Mouse (Mus musculus) hindbrain, embryonic 16.5 days (tissue): ENCODE data around the gene Eps8l3. TPM values are rescaled to one million over a fixed set of nuclear protein-coding genes. Genes with fewer than 3 reads are reported as not detected.
"Not testable (repeated sequence)": the region's sequence is repeated elsewhere in the genome, so short reads cannot be mapped to it uniquely, and the experiment has no call there.

Experiments
- ATAC-seq: fragments of 200-750 bp; cut with Nextera tagmentation; 2 replicates; pipeline ENCODE4 v1.8.0; 2017; ENCODE audit warnings: moderate TSS enrichment, moderate library complexity
- H3K27ac ChIP-seq: fragments of 300-500 bp; sonication (generic); 2 replicates; pipeline ENCODE4 v1.5.1; 2014; ENCODE audit warnings: low read depth, mild to moderate bottlenecking, control low read depth, low read length, moderate library complexity
- H3K27me3 ChIP-seq: fragments of 300-500 bp; sonication (generic); replicated peaks from 2 replicates; pipeline ENCODE4 v1.6.1; 2014; ENCODE audit warnings: low read length; ENCODE audit not compliant: control insufficient read depth, insufficient read depth
- H3K36me3 ChIP-seq: fragments of 300-500 bp; sonication (generic); 2 replicates; pipeline ENCODE4 v1.6.1; 2014; ENCODE audit warnings: mild to moderate bottlenecking, low read length, moderate library complexity, mixed read lengths; ENCODE audit not compliant: control insufficient read depth, insufficient read depth
- H3K4me1 ChIP-seq: fragments of 300-500 bp; sonication (generic); 2 replicates; pipeline ENCODE4 v1.6.1; 2014; ENCODE audit warnings: low read depth, low read length; ENCODE audit not compliant: control insufficient read depth, insufficient read depth
- H3K4me2 ChIP-seq: fragments of 300-500 bp; sonication (generic); 2 replicates; pipeline ENCODE4 v1.6.1; 2014; ENCODE audit warnings: mild to moderate bottlenecking, low read length, control low read depth, moderate library complexity
- H3K4me3 ChIP-seq: fragments of 300-500 bp; sonication (generic); 2 replicates; pipeline ENCODE4 v1.5.1; 2014; ENCODE audit warnings: mild to moderate bottlenecking, low read length, control low read depth, moderate library complexity
- H3K9ac ChIP-seq: fragments of 300-500 bp; sonication (generic); 2 replicates; pipeline ENCODE4 v1.6.1; 2014; ENCODE audit warnings: low read depth, mild to moderate bottlenecking, control low read depth, low read length, moderate library complexity
- H3K9me3 ChIP-seq: fragments of 300-500 bp; sonication (generic); 2 replicates; pipeline ENCODE4 v1.6.1; 2014; ENCODE audit warnings: mild to moderate bottlenecking, low read length, moderate library complexity; ENCODE audit not compliant: control insufficient read depth
- WGBS: fragments of 180-500 bp; shearing (Covaris S2); extraction: QIAGEN DNeasy Blood & Tissue Kit; methylation state at CpG from one replicate; pipeline ENCODE4 v1.1.7; 2014; 5-methylcytosine and 5-hydroxymethylcytosine counted together
- polyA plus RNA-seq: library from polyadenylated mRNA; unstranded; fragments of >200 nt; fragmentation: Nextera tagmentation; extraction: Ambion mirVana; gene quantifications from 2 replicates; pipeline ENCODE4 v1.2.1, GENCODE M21; 2015

Gene Eps8l3
- polyA plus RNA-seq, 1 experiment from 2014 or later = not detected

DNA sequence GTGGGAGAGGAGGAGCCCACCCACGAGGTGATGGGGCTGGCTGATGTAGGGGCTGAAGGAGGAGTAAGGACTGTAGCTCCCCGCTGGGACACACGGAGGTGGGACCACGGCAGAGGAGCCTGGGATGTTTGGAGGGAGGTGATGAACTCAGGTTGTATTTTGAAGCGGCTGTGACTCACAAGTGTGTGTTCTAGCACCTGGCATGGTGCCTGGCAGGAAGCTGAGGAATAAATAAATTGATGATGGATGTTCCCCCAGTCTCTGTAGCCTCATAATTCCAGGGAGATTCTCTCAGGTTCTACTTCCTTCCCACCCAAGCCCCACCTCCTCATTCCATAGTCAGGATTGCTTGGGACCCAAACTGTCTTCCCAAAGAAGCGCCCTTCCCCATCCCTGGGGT is 1.8 kb upstream of the Eps8l3 start:
- ATAC-seq = no peak
- Histone ChIP-seq H3K9ac (no peak overlapping the region), H3K4me1 (no peaks in the 10 kb centered on the region), H3K27ac (no peak overlapping the region), H3K4me2 (no peak overlapping the region), H3K4me3 (no peak overlapping the region), H3K36me3 (no peaks in the 10 kb centered on the region), H3K27me3 (no peaks in the 10 kb centered on the region), H3K9me3 (no peaks in the 10 kb centered on the region)
- 66% methylated on average over 6 of the region's 6 CpGs for WGBS

DNA sequence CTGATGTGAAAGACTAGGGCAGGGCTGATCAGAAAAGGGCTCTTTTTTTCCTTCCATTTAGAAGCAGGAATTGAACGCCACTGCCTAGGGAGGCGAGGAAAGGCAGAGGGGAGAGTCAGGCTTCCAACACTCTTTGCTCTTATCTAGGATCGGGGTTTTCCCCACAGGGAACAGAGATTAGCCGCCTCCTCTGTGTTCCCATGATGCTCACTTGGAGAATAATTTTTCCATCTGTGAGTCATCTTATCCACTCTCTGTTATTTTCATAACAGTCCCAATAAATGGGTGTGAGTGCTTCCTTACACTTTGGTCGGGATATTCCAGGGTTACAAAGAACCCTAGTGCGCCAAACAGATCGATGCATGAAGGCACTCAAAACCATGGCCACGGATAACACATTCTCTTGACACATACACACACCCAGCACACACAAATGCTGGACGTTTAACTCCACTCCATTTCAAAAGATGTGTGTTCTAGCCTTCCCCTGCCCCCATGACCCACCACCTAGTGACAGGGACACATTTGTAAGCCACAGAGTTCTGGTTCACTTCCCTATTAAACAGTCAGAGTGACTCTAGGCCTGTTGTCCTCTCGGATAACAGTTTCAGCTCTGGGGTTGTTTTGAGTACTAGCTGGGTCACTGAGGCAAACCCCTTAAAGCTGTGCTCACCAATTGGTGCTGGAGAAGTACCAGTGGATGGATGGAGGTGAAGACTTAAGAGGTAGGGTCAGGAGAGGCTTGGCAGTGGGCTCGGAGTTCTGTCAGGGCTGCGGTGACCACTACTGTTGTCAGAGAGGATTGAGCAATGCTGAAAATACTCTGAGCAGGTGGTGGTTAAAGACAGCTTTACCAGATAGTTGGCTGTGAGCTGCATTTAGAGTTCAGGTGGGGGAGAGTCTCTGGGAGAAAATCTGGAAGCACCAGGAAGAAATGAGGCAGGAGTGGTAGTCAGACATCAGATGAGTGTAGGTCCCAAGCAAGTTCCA is 1.0 kb downstream of the Eps8l3 start:
- no peak for ATAC-seq
- Histone ChIP-seq H3K9ac (no peak overlapping the region), H3K36me3 (no peaks in the 10 kb centered on the region), H3K27me3 (no peaks in the 10 kb centered on the region), H3K27ac (no peak overlapping the region), H3K4me3 (no peak overlapping the region), H3K4me1 (no peaks in the 10 kb centered on the region), H3K4me2 (no peak overlapping the region), H3K9me3 (no peaks in the 10 kb centered on the region)
- 86% methylated on average over 12 of the region's 12 CpGs for WGBS

DNA sequence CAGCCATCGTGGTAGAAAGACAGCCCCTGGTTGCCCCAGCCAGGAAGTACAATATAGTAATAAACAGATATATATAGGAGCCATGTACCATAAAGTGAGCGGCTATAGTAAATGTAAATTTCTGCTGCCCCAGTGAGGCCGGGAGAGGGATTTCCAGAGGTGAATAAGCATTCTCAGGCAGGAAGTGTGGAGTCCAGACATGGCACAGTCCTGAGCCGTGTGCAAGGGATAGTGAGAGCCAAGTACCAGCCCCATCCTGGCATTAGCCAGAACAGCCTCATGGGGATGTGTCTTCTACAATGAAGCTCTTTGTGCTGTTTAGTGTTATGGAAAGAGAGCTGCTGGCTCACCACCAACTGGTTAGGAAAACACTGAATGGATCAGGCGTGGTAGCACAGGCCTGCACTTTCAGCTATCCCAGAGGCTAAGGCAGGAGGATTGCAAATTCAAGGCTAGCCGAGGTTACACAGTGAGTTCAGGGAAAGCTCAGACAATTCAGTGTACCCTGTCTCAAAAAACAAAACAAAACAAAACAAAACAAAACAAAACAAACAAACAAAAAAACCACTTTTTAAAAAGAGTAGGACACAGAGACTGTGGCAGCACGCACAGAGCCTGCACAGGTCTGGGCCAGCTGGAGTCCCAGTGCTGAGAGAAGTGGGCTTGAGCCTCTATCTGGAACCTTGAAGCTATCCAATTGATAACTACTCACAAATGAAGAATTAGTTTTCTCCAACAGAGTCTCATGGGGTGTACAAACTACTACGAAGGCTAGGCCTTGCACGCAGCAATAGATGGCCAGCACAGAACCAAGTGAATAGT is 10.9 kb downstream of the Eps8l3 start:
- Histone ChIP-seq H3K4me2 (no peak overlapping the region), H3K36me3 (no peaks in the 10 kb centered on the region), H3K9ac (no peak overlapping the region), H3K4me1 (no peaks in the 10 kb centered on the region), H3K27me3 (no peaks in the 10 kb centered on the region), H3K4me3 (no peak overlapping the region), H3K9me3 (no peaks in the 10 kb centered on the region), H3K27ac (peak overlapping the region; percentile 62)
- WGBS = 69% methylated on average over 9 of the region's 9 CpGs
- peak; percentile 98 for ATAC-seq

DNA sequence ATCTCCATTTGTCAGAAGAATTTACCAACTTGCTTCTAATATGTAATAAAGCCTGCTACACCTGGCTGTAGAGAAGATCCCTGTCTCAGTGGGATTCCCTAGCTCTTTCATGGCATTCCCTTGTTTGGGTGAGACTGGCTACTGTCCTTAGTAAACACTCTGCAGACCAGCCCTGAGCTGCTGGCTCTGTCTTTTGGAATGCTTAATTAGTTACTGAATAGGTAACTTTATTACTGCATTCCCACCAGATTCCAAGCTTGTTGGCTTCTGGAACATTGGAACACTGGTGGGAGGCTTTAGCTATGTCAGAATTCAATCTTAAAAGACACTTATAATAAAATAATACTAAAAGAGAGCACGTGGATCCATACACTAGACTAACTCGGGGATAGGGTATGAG is 12.2 kb downstream of the Eps8l3 start:
- not testable (repeated sequence) for H3K4me1 ChIP-seq, ATAC-seq, H3K27ac ChIP-seq, H3K27me3 ChIP-seq, H3K9ac ChIP-seq, H3K4me2 ChIP-seq, H3K4me3 ChIP-seq, H3K36me3 ChIP-seq, H3K9me3 ChIP-seq
- WGBS = 65% methylated on average over 2 of the region's 2 CpGs

DNA sequence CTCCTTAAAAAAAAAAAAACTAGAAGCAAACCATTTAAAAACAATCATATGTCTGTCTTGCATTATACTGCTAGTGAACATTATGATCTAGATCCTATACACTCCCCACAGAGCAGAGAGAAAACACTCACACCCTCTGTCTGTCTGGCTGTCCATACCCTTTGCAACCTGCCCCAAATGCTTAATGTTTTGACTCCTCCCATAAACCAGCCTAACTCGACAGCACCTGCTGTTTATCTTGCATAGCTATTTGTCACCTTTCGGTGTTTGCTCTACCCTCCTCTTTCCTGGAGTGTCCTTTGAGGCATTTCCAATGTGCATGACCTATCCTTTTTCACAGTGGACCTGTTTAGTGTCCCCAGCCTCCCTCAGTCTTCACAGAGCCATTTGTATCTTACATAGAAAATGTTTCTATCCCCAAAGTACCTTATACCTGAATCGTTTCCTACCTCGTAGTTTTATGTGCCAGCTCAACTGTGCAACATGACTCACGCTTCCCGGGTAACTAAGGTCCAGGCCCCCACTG is 18.2 kb downstream of the Eps8l3 start:
- Histone ChIP-seq H3K27ac (peak overlapping the region; percentile 81), H3K4me3 (peak overlapping the region; percentile 73), H3K9me3 (no peaks in the 10 kb centered on the region), H3K9ac (peak overlapping the region; percentile 83), H3K36me3 (peaks cover 6% of the 10 kb centered on the region), H3K4me2 (peak overlapping the region; percentile 74), H3K4me1 (peaks cover 3% of the 10 kb centered on the region; the same call in 1 of the 2 replicates), H3K27me3 (no peaks in the 10 kb centered on the region)
- ATAC-seq = peak; percentile 48
- WGBS = 11% methylated on average over 6 of the region's 6 CpGs

DNA sequence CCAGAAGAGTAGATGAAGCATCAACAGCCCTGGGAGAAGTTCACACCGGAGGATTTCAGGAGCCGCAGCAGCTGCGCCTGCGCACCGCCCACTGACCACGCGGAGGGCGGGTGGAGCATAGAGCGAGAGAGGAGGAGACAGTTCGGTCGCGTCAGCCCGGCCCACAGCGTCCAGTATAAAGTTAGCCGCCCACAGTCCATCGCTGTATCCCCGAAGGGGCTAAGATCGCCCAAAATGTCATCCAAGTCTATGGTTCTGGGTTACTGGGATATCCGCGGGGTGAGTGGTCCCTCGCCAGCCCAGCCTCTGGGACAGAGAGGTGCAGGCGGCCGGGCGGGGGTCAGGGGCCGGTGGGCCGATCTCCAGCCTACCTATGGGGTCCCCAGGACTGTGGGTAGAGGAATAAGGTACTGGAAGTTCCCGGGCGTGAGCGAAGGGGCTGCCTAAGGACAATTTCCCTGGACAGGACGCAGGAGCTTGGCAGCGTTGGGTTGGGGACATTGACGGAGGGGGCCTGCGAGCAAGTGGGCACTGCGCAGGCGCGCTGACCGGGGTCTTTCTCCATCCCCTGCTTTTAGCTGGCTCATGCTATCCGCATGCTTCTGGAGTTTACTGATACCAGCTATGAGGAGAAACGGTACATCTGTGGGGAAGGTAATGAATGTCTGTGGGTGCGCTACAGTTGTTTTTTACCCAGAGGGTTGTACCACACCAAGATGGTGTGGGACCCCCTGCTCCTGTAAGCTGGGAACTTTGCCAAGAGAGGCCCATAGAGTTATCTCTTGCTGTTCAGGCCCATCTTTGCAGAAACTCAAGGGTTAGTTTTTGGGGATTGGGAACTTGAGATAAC is 18.9 kb downstream of the Eps8l3 start, which contains the start of gene Gstm5:
Gene Gstm5 (plus strand): TSS at position 102 of the 850 bp plus-strand sequence.
- peaks cover 6% of the 10 kb centered on the region for H3K36me3 ChIP-seq
- peak within 1 kb of the TSS; percentile 81 for H3K27ac ChIP-seq
- peak; percentile 97 for ATAC-seq
- H3K4me3 ChIP-seq = peak within 1 kb of the TSS; percentile 73
- H3K27me3 ChIP-seq = no peaks in the 10 kb centered on the region
- H3K4me1 ChIP-seq = peaks cover 3% of the 10 kb centered on the region; the same call in 1 of the 2 replicates
- peak within 1 kb of the TSS; percentile 83 for H3K9ac ChIP-seq
- 7% methylated on average over 40 of the region's 40 CpGs for WGBS
- no peaks in the 10 kb centered on the region for H3K9me3 ChIP-seq
- H3K4me2 ChIP-seq = peak within 1 kb of the TSS; percentile 74

DNA sequence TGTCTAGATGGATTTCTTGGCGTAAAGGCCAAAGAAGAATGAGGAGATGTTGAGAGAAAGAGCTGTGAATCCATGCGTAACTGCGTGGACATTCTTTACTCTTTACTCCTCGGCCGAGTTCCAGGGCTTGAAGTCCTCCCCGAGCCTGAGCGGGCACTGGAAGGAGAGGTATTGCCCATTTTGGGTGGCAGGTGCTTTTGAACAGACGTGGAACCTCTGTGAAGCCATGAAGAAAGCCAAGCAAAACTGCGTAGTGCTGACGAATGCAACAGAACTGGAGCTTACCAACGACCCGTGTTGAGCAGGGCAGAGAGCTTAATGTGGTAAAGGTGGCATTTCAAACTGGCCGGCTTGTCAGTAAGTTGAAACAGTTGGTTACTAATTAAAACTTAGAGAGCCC is 21.7 kb downstream of the Eps8l3 start:
- H3K4me1 ChIP-seq = peaks cover 3% of the 10 kb centered on the region; the same call in 1 of the 2 replicates
- no peak overlapping the region for H3K27ac ChIP-seq
- H3K9me3 ChIP-seq = no peaks in the 10 kb centered on the region
- peaks cover 6% of the 10 kb centered on the region for H3K36me3 ChIP-seq
- WGBS = 96% methylated on average over 13 of the region's 13 CpGs
- H3K27me3 ChIP-seq = no peaks in the 10 kb centered on the region
- H3K9ac ChIP-seq = no peak overlapping the region
- H3K4me2 ChIP-seq = no peak overlapping the region
- no peak overlapping the region for H3K4me3 ChIP-seq
- no peak for ATAC-seq

DNA sequence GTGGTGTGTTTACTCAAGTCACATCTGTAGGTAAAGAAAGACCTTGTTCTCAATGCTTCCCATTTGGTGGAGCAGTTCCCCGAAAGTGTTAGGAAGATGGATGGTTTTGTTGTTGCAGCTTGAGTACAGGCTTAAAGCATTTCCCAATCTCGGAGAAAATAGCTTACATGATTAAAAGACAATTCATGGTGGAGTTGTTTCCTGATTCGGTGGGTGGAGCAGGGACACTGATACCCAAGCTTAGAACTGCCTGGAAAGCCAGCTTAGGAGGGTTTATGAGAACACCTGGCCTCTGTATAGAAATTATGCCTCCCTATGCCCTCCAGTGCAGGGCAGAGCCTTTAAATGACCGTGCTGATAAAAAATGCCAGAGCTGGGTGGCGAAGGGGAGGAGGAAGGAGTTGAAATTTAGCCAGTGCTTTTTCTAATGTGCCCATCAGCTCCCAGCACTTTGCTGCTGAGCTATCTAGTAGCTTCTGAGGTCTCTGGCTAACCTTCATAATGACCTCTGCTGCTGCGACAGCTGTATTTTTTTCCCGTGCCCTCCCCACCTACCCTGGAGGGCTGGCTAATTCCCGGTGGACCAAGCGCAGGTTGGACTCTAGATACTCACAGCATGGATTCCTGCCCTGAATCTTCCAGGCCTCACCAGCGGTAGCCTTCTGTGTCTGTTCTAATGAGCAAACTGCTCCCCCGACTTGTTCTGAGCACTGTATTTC is 24.1 kb downstream of the Eps8l3 start:
- Histone ChIP-seq H3K9me3 (no peaks in the 10 kb centered on the region), H3K36me3 (peaks cover 6% of the 10 kb centered on the region), H3K4me1 (no peaks in the 10 kb centered on the region; the same call in 1 of the 2 replicates), H3K27me3 (no peaks in the 10 kb centered on the region), H3K4me3 (no peak overlapping the region), H3K4me2 (no peak overlapping the region), H3K9ac (no peak overlapping the region), H3K27ac (no peak overlapping the region)
- 62% methylated on average over 11 of the region's 11 CpGs for WGBS
- ATAC-seq = no peak
